Mouse (Mus musculus) bone marrow macrophage, adult 2 months (primary cell): Measurements from ENCODE around the gene Ccdc137. TPM values are rescaled to one million over a fixed set of nuclear protein-coding genes. Genes with fewer than 3 reads are reported as not detected.

Experiments
- H3K27ac ChIP-seq: 2 replicates; pipeline ENCODE4 v1.5.1; 2012; ENCODE audit warnings: low read depth, low read length; ENCODE audit not compliant: insufficient read depth
- H3K4me1 ChIP-seq: 2 replicates; pipeline ENCODE4 v1.6.1; 2012; ENCODE audit warnings: low read length; ENCODE audit not compliant: control insufficient read depth, insufficient read depth
- H3K4me3 ChIP-seq: 2 replicates; pipeline ENCODE4 v1.5.1; 2012; ENCODE audit warnings: mild to moderate bottlenecking, low read length, moderate library complexity; ENCODE audit not compliant: insufficient read depth
- CTCF ChIP-seq: IDR thresholded peaks from 2 replicates; pipeline ENCODE4 v1.5.1; 2012; ENCODE audit warnings: low read depth, mild to moderate bottlenecking, low read length, moderate library complexity
- POLR2A ChIP-seq: IDR thresholded peaks from 2 replicates; pipeline ENCODE4 v1.6.1; 2012; ENCODE audit warnings: mild to moderate bottlenecking, low read depth, low read length, borderline replicate concordance
- polyA plus RNA-seq: library from polyadenylated mRNA; stranded (reverse); fragments of >200 nt; gene quantifications from 2 replicates; pipeline ENCODE4 v1.2.4, GENCODE M21; 2012; ENCODE audit not compliant: missing spikeins, insufficient read depth, insufficient read length

The Ccdc137 gene
- polyA plus RNA-seq, 1 experiment = 9.9 TPM

- H3K4me3 ChIP-seq = peak overlapping the region; percentile 98
- H3K27ac ChIP-seq = peak overlapping the region; percentile 66
- no peak for TF ChIP-seq CTCF
- TF ChIP-seq POLR2A = no peak
- H3K4me1 ChIP-seq = peaks cover 7% of the 10 kb centered on the region
These were observed 27.3 kb downstream of the Ccdc137 start for GRCm38 (mm10) chr11:120485251-120485650.

- peaks cover 23% of the 10 kb centered on the region for H3K4me1 ChIP-seq
- H3K4me3 ChIP-seq = no peak overlapping the region
- H3K27ac ChIP-seq = no peak overlapping the region
- TF ChIP-seq POLR2A (no peak), CTCF (no peak)
These were observed 30.6 kb downstream of the Ccdc137 start for GRCm38 (mm10) chr11:120488516-120488915.

- TF ChIP-seq POLR2A = no peak
- TF ChIP-seq CTCF = peak; percentile 86
- 0 out of 2 replicates have a peak overlapping the region, but pooled peaks have one; percentile 21 for H3K27ac ChIP-seq
- no peak overlapping the region for H3K4me3 ChIP-seq
- H3K4me1 ChIP-seq = peaks cover 30% of the 10 kb centered on the region
These were observed 31.3 kb downstream of the Ccdc137 start for GRCm38 (mm10) chr11:120489054-120489761.

- H3K4me1 ChIP-seq = peaks cover 32% of the 10 kb centered on the region
- no peak overlapping the region for H3K4me3 ChIP-seq
- TF ChIP-seq CTCF (no peak), POLR2A (no peak)
- H3K27ac ChIP-seq = no peak overlapping the region
These were observed 32.6 kb downstream of the Ccdc137 start for GRCm38 (mm10) chr11:120490291-120491046.

- H3K4me3 ChIP-seq = peak within 1 kb of the TSS; percentile 89
- TF ChIP-seq CTCF = no peak
- TF ChIP-seq POLR2A = no peak
- peak within 1 kb of the TSS; percentile 74 for H3K27ac ChIP-seq
- peaks cover 28% of the 10 kb centered on the region for H3K4me1 ChIP-seq
These were observed 33.6 kb downstream of the Ccdc137 start, which contains the start of gene Slc25a10 for GRCm38 (mm10) chr11:120491317-120492023. Gene Slc25a10 (plus strand): TSS chr11:120491840.

- H3K4me1 ChIP-seq = peaks cover 31% of the 10 kb centered on the region
- peak overlapping the region; percentile 89 for H3K4me3 ChIP-seq
- no peak for TF ChIP-seq CTCF
- TF ChIP-seq POLR2A = no peak
- H3K27ac ChIP-seq = peak overlapping the region; percentile 74
These were observed 34.3 kb downstream of the Ccdc137 start for GRCm38 (mm10) chr11:120492024-120492877.

GRCm38 (mm10) chr11:120492878-120493203 lies 34.9 kb downstream of the Ccdc137 start:
- TF ChIP-seq CTCF = no peak
- no peak for TF ChIP-seq POLR2A
- Histone ChIP-seq H3K27ac (peak overlapping the region; percentile 74), H3K4me1 (peaks cover 36% of the 10 kb centered on the region), H3K4me3 (peak overlapping the region; percentile 89)

- H3K4me1 ChIP-seq = peaks cover 36% of the 10 kb centered on the region
These were observed 35.4 kb downstream of the Ccdc137 start for GRCm38 (mm10) chr11:120493351-120493750.

GRCm38 (mm10) chr11:120493911-120494310 lies 36.0 kb downstream of the Ccdc137 start:
- Histone ChIP-seq H3K27ac (no peak overlapping the region), H3K4me3 (no peak overlapping the region), H3K4me1 (peaks cover 36% of the 10 kb centered on the region)
- TF ChIP-seq POLR2A (no peak), CTCF (no peak)

More at GRCm38 (mm10) chr11:120493351-120493750, 35.4 kb downstream of the Ccdc137 start:
- peak overlapping the region; percentile 74 for H3K27ac ChIP-seq
- H3K4me3 ChIP-seq = peak overlapping the region; percentile 89
- TF ChIP-seq POLR2A = no peak
- no peak for TF ChIP-seq CTCF
